Mouse (Mus musculus) MEL (cell line): Measurements from ENCODE around the gene Tsku.

Source experiments
- BHLHE40 ChIP-seq: IDR thresholded peaks from 2 replicates; pipeline ENCODE4 v1.6.1; 2012; ENCODE audit warnings: low read depth, mild to moderate bottlenecking, inconsistent platforms, low read length, improper control_type of control experiment, borderline replicate concordance
- ELF1 ChIP-seq: IDR thresholded peaks from 2 replicates; pipeline ENCODE4 v1.6.1; 2014; ENCODE audit warnings: low read depth, mild to moderate bottlenecking, inconsistent platforms, low read length, improper control_type of control experiment, moderate library complexity
- MAFK ChIP-seq: IDR thresholded peaks from 2 replicates; pipeline ENCODE4 v1.6.1; 2011; ENCODE audit warnings: low read depth, mild to moderate bottlenecking, low read length, improper control_type of control experiment, borderline replicate concordance
- MYB ChIP-seq: IDR thresholded peaks from 2 replicates; pipeline ENCODE4 v1.6.1; 2011; ENCODE audit warnings: mild to moderate bottlenecking, low read depth, low read length, improper control_type of control experiment
- TCF12 ChIP-seq: IDR thresholded peaks from 2 replicates; pipeline ENCODE4 v1.6.1; 2014; ENCODE audit warnings: low read depth, mild to moderate bottlenecking, inconsistent platforms, low read length, improper control_type of control experiment, moderate library complexity

GRCm38 (mm10) chr7:98308607-98309218 is 52.4 kb downstream of the Tsku start:
- TF ChIP-seq ELF1: 0 out of 2 replicates have a peak, but pooled peaks have one; percentile 19
- TF ChIP-seq MYB: no peak
- no peak for TF ChIP-seq MAFK
- no peak for TF ChIP-seq TCF12
- TF ChIP-seq BHLHE40: no peak
